Mouse (Mus musculus) stomach, embryonic 15.5 days (tissue): ENCODE data around the gene Psmg4. TPM values are rescaled to one million over a fixed set of nuclear protein-coding genes. Genes with fewer than 3 reads are reported as not detected.

Experiments
- ATAC-seq: fragments of 200-750 bp; cut with Nextera tagmentation; 2 replicates; pipeline ENCODE4 v1.8.0; 2017; ENCODE audit warnings: low read depth, moderate number of reproducible peaks, moderate TSS enrichment; ENCODE audit not compliant: insufficient read depth, low FRiP score
- H3K27ac ChIP-seq: fragments of 300-500 bp; sonication (generic); 2 replicates; pipeline ENCODE4 v1.5.1; 2015; ENCODE audit warnings: mild to moderate bottlenecking, inconsistent platforms
- H3K27me3 ChIP-seq: fragments of 300-500 bp; sonication (generic); replicated peaks from 2 replicates; pipeline ENCODE4 v1.6.1; 2015; ENCODE audit warnings: inconsistent platforms
- H3K36me3 ChIP-seq: fragments of 300-500 bp; sonication (generic); 2 replicates; pipeline ENCODE4 v1.6.1; 2015; ENCODE audit warnings: inconsistent platforms
- H3K4me1 ChIP-seq: fragments of 300-500 bp; sonication (generic); 2 replicates; pipeline ENCODE4 v1.6.1; 2015; ENCODE audit warnings: inconsistent platforms
- H3K4me2 ChIP-seq: fragments of 300-500 bp; sonication (generic); 2 replicates; pipeline ENCODE4 v1.6.1; 2015; ENCODE audit warnings: mild to moderate bottlenecking, inconsistent platforms
- H3K4me3 ChIP-seq: fragments of 300-500 bp; sonication (generic); replicated peaks from 2 replicates; pipeline ENCODE4 v1.5.1; 2015; ENCODE audit warnings: inconsistent platforms
- H3K9ac ChIP-seq: fragments of 300-500 bp; sonication (generic); 2 replicates; pipeline ENCODE4 v1.6.1; 2015; ENCODE audit warnings: inconsistent platforms
- H3K9me3 ChIP-seq: fragments of 300-500 bp; sonication (generic); 2 replicates; pipeline ENCODE4 v1.6.1; 2016; ENCODE audit warnings: inconsistent platforms
- WGBS: fragments of 180-500 bp; shearing (Covaris S2); methylation state at CpG from one replicate; pipeline ENCODE4 v1.1.7; 2015; 5-methylcytosine and 5-hydroxymethylcytosine counted together
- polyA plus RNA-seq: library from polyadenylated mRNA; unstranded; fragments of >200 nt; fragmentation: Nextera tagmentation; extraction: Ambion mirVana; gene quantifications from 2 replicates; pipeline ENCODE4 v1.2.1, GENCODE M21; 2015

The Psmg4 gene
- 72.6 and 82.4 TPM in 2 replicates for polyA plus RNA-seq

GRCm38 (mm10) chr13:34162491-34163303 is at the start of gene Psmg4:
Gene Psmg4 (plus strand): TSS chr13:34162964.
- WGBS: 3% methylated on average over 44 of the region's 44 CpGs
- H3K4me1 ChIP-seq: peaks cover 8% of the 10 kb centered on the region; the same call in 1 of the 2 replicates
- no peaks in the 10 kb centered on the region for H3K27me3 ChIP-seq
- peak within 1 kb of the TSS; percentile 42 for H3K9ac ChIP-seq
- peak; percentile 96 for ATAC-seq
- H3K4me3 ChIP-seq: peak within 1 kb of the TSS; percentile 82
- no peaks in the 10 kb centered on the region for H3K9me3 ChIP-seq
- H3K36me3 ChIP-seq: 0 out of 2 replicates have a peak, but pooled peaks cover 4% of the 10 kb centered on the region
- peak within 1 kb of the TSS; percentile 97 for H3K27ac ChIP-seq
- peak within 1 kb of the TSS; percentile 53 for H3K4me2 ChIP-seq

DNA sequence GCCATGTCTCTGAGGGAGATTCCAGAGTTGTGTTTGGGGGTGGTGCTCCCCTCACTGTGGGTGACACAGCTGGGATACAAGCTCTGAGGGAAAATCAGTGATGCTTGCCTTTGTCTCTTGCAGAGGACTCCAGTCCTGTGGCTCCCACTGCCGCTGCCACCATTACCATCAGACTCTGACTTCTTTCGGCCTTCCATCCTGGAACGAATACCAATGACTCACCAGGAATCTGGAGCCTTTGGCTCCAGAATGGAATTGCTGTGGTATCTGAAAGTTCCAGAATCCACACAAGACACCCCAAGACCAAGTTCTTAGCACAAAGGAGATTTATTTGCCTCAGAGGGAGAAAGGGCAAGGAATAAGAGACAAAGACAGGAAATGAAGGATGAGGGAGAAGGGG is 49.7 kb upstream of the Psmg4 start:
- Histone ChIP-seq H3K4me3 (no peak overlapping the region), H3K27ac (no peak overlapping the region)
- 90% methylated on average over 3 of the region's 3 CpGs for WGBS

GRCm38 (mm10) chr13:34114654-34115053 is 48.1 kb upstream of the Psmg4 start:
- H3K4me3 ChIP-seq: no peak overlapping the region
- no peak overlapping the region for H3K4me2 ChIP-seq
- no peaks in the 10 kb centered on the region for H3K4me1 ChIP-seq
- no peak overlapping the region for H3K27ac ChIP-seq
- H3K36me3 ChIP-seq: no peaks in the 10 kb centered on the region
- WGBS: 78% methylated on average over 4 of the region's 4 CpGs
- H3K9me3 ChIP-seq: no peaks in the 10 kb centered on the region
- ATAC-seq: no peak
- no peak overlapping the region for H3K9ac ChIP-seq
- no peaks in the 10 kb centered on the region for H3K27me3 ChIP-seq

More for the DNA sequence above, 49.7 kb upstream of the Psmg4 start:
- Histone ChIP-seq H3K27me3 (no peaks in the 10 kb centered on the region), H3K9me3 (no peaks in the 10 kb centered on the region), H3K9ac (no peak overlapping the region), H3K4me2 (no peak overlapping the region), H3K36me3 (no peaks in the 10 kb centered on the region), H3K4me1 (no peaks in the 10 kb centered on the region)
- ATAC-seq: no peak

- ATAC-seq: no peak
- H3K9ac ChIP-seq: no peak overlapping the region
- H3K36me3 ChIP-seq: no peaks in the 10 kb centered on the region
- WGBS: 73% methylated on average over 6 of the region's 6 CpGs
- no peaks in the 10 kb centered on the region for H3K27me3 ChIP-seq
- H3K4me3 ChIP-seq: no peak overlapping the region
- H3K27ac ChIP-seq: no peak overlapping the region
- no peaks in the 10 kb centered on the region for H3K9me3 ChIP-seq
- no peaks in the 10 kb centered on the region for H3K4me1 ChIP-seq
- H3K4me2 ChIP-seq: no peak overlapping the region
These were observed 46.3 kb upstream of the Psmg4 start for GRCm38 (mm10) chr13:34116508-34116907.

DNA sequence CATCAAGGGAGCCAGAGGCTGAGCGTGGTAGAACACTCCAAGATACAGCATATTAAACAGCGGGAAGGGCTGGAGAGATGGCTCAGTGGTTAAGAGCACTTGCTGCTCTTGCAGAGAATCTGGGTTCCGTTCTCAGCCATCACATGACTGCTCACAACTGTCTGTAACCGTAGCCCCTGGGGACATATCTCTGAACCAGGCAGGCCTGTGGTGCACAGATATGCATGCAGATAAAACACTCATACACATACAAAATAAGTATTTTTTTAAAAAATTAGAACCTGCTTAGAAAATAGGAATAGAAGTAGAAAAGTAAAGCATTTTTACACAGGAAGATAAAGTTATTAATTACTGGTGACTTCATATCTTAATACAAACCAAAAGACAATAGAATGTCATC is 43.9 kb upstream of the Psmg4 start:
- 74% methylated on average over 4 of the region's 4 CpGs for WGBS

GRCm38 (mm10) chr13:34119406-34119805 is 43.4 kb upstream of the Psmg4 start:
- H3K27ac ChIP-seq: no peak overlapping the region
- H3K27me3 ChIP-seq: no peaks in the 10 kb centered on the region
- no peaks in the 10 kb centered on the region for H3K9me3 ChIP-seq
- H3K4me2 ChIP-seq: no peak overlapping the region
- no peaks in the 10 kb centered on the region for H3K4me1 ChIP-seq
- 18% methylated on average over 4 of the region's 4 CpGs for whole genome bisulfite sequencing
- ATAC-seq: no peak
- H3K4me3 ChIP-seq: no peak overlapping the region
- no peak overlapping the region for H3K9ac ChIP-seq
- no peaks in the 10 kb centered on the region for H3K36me3 ChIP-seq

More for the DNA sequence above, 43.9 kb upstream of the Psmg4 start:
- Histone ChIP-seq H3K4me2 (no peak overlapping the region), H3K9me3 (no peaks in the 10 kb centered on the region), H3K4me1 (no peaks in the 10 kb centered on the region), H3K9ac (no peak overlapping the region), H3K27ac (no peak overlapping the region), H3K36me3 (no peaks in the 10 kb centered on the region), H3K27me3 (no peaks in the 10 kb centered on the region), H3K4me3 (no peak overlapping the region)
- no peak for ATAC-seq

DNA sequence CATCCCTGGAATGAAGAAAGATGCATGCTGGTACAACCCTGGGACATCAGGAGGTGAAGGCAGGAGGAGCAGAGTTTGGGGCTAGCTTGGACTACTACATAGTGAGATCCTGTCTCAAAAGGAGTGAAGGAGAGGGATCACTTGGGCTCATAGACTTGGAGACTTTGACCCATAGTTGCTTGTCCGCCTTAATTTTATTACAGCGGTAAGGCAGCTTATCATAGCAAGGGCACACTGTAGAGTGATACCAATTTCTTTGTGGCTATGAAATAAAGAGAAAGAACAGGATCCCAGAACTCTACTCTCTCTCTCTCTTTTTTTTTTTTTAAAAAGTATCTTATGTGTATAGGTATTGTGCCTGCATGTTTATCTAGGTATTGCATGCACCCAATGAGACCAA is 42.2 kb upstream of the Psmg4 start:
- WGBS: 95% methylated on average over 2 of the region's 2 CpGs
- no peak for ATAC-seq
- Histone ChIP-seq H3K9me3 (no peaks in the 10 kb centered on the region), H3K9ac (no peak overlapping the region), H3K4me1 (no peaks in the 10 kb centered on the region), H3K4me3 (no peak overlapping the region), H3K27ac (no peak overlapping the region), H3K27me3 (no peaks in the 10 kb centered on the region), H3K4me2 (no peak overlapping the region), H3K36me3 (no peaks in the 10 kb centered on the region)

DNA sequence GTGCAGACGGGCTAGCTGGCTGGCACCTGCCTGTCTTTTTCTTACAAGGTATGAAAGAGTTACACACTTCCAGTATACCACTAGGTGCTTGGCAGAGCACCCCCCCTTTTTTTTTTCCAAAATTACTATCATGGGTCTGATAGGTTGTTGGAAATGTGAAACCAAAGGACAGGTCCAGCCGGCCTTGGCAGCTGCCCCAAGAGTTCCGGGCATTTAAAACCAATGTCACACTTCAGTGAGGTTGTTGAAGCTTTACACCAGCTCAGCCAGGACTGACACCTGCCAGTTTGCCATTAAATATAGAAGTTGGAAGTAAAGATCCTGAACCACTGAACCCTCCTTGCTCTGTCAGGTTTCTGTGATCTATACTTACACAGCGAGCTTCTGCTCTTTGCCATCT is 37.1 kb upstream of the Psmg4 start:
- no peak for ATAC-seq
- 78% methylated on average over 4 of the region's 4 CpGs for WGBS

GRCm38 (mm10) chr13:34128276-34129114 is 34.3 kb upstream of the Psmg4 start:
- peak overlapping the region; percentile 63; the same call in 1 of the 2 replicates for H3K4me3 ChIP-seq
- no peak for ATAC-seq
- peaks cover 10% of the 10 kb centered on the region for H3K27me3 ChIP-seq
- H3K4me2 ChIP-seq: peak overlapping the region; percentile 86; the same call in 1 of the 2 replicates
- H3K4me1 ChIP-seq: peaks cover 25% of the 10 kb centered on the region
- no peaks in the 10 kb centered on the region for H3K36me3 ChIP-seq
- H3K27ac ChIP-seq: no peak overlapping the region
- H3K9ac ChIP-seq: no peak overlapping the region
- H3K9me3 ChIP-seq: no peaks in the 10 kb centered on the region
- WGBS: 81% methylated on average over 9 of the region's 9 CpGs

More for the DNA sequence above, 37.1 kb upstream of the Psmg4 start:
- Histone ChIP-seq H3K9ac (no peak overlapping the region), H3K27me3 (no peaks in the 10 kb centered on the region), H3K9me3 (no peaks in the 10 kb centered on the region), H3K4me1 (peaks cover 8% of the 10 kb centered on the region), H3K4me3 (no peak overlapping the region), H3K4me2 (no peak overlapping the region), H3K36me3 (no peaks in the 10 kb centered on the region), H3K27ac (no peak overlapping the region)

- H3K27ac ChIP-seq: peak overlapping the region; percentile 55
- under 1% methylated on average over 31 of the region's 31 CpGs for WGBS
- ATAC-seq: peak; percentile 28
- H3K4me3 ChIP-seq: peak overlapping the region; percentile 63
- no peaks in the 10 kb centered on the region for H3K36me3 ChIP-seq
- H3K9me3 ChIP-seq: no peaks in the 10 kb centered on the region
- peak overlapping the region; percentile 86 for H3K4me2 ChIP-seq
- H3K4me1 ChIP-seq: peaks cover 25% of the 10 kb centered on the region
- H3K27me3 ChIP-seq: peaks cover 10% of the 10 kb centered on the region
- peak overlapping the region; percentile 18; the same call in 1 of the 2 replicates for H3K9ac ChIP-seq
These were observed 33.1 kb upstream of the Psmg4 start for GRCm38 (mm10) chr13:34129485-34130225.

DNA sequence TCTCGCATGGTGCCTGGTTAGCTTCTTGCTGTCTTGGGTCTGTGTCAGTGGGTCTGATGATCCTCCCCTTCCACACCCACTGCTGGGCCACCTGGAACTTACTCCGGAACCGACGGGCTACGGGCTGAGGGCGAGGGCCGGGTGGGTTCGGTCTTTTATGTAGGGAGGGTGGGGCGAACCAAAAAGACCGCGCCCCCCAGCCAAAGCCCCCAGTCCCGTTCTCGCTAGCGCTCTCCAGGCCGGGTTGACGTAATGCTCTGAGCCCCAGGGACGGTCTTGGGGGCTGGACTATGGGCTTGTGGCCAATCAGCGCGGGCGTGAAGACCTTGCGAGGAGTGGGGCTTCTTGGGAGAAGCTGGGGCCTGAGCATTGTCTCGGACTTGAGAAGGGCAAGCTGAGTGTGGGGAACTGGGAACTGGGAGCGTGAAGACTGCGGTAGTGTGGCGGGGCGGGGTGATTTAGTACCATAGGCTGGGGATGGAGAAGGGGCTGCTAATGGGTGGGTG is 32.5 kb upstream of the Psmg4 start, which contains the start of gene Tubb2b:
TSS of gene Tubb2b (minus strand) at position 241 of the 506 bp plus-strand sequence.
- peak; percentile 94 for ATAC-seq
- H3K27ac ChIP-seq: peak within 1 kb of the TSS; percentile 55
- peak within 1 kb of the TSS; percentile 63 for H3K4me3 ChIP-seq
- WGBS: 2% methylated on average over 26 of the region's 26 CpGs
- H3K4me1 ChIP-seq: peaks cover 25% of the 10 kb centered on the region
- H3K9me3 ChIP-seq: no peaks in the 10 kb centered on the region
- no peaks in the 10 kb centered on the region for H3K36me3 ChIP-seq
- peaks cover 10% of the 10 kb centered on the region for H3K27me3 ChIP-seq
- H3K9ac ChIP-seq: peak within 1 kb of the TSS; percentile 18
- peak within 1 kb of the TSS; percentile 86 for H3K4me2 ChIP-seq
